Mouse (Mus musculus) kidney, adult 2 months (tissue): ENCODE results near the gene Atf3.

Experiments
- CTCF ChIP-seq: fragments of 200-500 bp; conservative IDR thresholded peaks from 2 replicates; pipeline ENCODE4 v1.5.1; 2011; ENCODE audit warnings: low read depth, mild to moderate bottlenecking, control low read depth, low read length, moderate library complexity, mixed read lengths; ENCODE audit not compliant: insufficient read depth, insufficient read length
- POLR2A ChIP-seq: fragments of 200-500 bp; IDR thresholded peaks from one replicate; pipeline ENCODE4 v1.6.1; 2011; ENCODE audit warnings: low read depth, low read length, control low read depth

GRCm38 (mm10) chr1:191192213-191192612 is 25.6 kb downstream of the Atf3 start:
- no peak for TF ChIP-seq POLR2A
- no peak for TF ChIP-seq CTCF
